Mouse (Mus musculus): Measurements from ENCODE around the gene Wnk1.
"Not testable (repeated sequence)": the region's sequence is repeated elsewhere in the genome, so short reads cannot be mapped to it uniquely, and the experiment has no call there.

Wnk1 gene

DNA sequence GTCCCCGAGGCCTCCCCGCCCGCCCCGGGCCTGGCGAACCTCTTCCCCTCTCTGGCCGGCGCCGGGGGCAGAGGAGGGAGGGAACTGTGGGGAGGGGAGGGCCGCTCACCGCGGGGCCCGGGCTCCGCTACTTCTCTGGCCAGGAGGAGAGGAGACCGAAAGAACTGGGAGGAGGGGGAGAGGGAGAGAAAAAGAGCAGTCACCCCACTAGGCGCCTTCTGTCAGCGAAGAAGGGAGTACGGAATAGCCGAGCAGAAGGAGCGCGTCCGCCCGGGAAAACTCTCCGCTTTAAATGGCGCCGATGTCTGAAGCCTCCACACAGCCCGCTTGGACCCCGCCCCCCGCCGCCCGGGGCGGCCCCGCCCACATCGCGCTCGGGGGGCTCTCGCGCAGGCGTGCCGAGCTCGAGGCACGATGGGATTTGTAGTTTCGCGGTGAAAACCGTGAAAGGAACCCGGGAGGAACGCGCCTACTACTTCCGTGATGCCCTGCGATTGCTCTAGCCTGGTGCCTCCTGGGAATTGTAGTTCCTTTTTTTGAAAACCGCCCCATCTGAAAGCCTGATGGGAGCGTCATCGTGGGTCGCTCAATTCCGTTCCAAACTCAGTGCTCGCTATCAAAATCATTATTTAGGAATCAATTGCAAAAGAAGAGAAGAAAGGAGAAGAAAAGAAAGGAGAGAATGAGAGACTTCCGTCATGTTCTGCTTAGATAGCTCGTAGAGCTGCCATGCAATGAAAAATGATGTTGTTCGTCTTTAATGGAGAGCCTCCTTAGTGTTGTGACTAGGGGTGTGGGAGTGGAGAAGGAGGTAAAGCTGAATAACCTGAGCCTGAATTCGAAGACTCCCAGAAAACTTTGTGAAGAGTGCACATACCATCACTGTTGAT lies at the start of gene Wnk1:
Wnk1 (minus strand) TSS at position 307 of the 890 bp plus-strand sequence.
- peak; percentile 99 for DNase-seq (ENCODE audit: low read depth, low spot score)

DNA sequence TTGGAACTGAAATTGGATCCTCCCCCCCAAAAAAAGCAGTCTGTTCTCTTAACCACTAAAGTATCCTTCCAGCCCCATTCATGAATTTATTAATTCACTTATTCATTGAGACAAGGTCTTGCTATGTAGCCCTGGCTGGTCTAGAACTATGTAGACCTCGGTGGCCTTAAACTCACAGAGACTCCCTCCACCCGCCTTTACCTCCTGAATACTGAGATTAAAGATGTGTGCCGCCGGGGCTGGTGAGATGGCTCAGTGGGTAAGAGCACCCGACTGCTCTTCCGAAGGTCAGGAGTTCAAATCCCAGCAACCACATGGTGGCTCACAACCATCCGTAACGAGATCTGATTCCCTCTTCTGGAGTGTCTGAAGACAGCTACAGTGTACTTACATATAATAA lies 48.6 kb upstream of the Wnk1 start:
- not testable (repeated sequence) for DNase-seq (ENCODE audit: low read depth, low spot score)

DNA sequence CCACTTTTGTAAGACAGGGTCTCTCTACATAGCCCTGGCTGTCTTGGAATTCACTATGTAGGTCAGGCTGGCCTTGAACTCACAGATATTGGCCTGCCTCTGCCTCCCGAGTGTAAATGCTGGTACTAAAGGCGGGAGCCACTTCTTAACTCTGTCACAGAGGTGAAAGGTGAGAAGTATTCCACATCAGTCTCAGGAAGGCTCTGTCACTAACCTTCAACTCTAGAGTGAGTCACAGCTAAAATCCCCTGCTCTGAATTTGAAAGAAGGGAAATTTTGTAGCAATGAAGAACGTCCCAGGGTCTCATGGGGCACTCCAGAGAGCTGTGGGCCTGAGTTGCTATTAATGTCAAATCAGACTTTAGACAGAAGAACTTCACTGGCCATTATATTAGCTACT lies 47.4 kb upstream of the Wnk1 start:
- peak; percentile 44 for DNase-seq (ENCODE audit: low read depth, low spot score)

DNA sequence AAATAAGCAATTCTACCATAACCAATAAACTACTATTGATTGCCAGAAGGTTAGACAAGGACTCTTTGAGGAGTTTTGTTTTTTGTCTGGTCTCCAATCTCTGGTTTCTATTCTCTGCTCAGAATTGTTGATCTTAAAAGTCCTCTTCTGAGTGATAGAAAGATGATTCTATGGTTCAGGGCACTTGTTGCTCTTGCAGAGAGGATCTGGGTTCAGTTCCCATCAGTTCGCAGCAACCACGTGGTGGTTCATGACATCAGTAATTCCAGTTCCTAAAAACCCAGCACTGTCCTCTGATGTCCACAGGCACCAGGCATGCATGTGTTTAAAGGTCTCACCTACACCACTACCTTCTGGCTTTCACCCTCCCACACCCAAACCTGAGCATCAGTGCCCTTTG lies 46.5 kb upstream of the Wnk1 start:
- no peak for DNase-seq (ENCODE audit: low read depth, low spot score)

- no peak for DNase-seq (ENCODE audit: low read depth, low spot score)
Observed at GRCm38 (mm10) chr6:120083442-120083841, 45.0 kb upstream of the Wnk1 start.

GRCm38 (mm10) chr6:120082951-120083411 lies 44.5 kb upstream of the Wnk1 start:
- no peak for DNase-seq (ENCODE audit: low read depth, low spot score)

DNA sequence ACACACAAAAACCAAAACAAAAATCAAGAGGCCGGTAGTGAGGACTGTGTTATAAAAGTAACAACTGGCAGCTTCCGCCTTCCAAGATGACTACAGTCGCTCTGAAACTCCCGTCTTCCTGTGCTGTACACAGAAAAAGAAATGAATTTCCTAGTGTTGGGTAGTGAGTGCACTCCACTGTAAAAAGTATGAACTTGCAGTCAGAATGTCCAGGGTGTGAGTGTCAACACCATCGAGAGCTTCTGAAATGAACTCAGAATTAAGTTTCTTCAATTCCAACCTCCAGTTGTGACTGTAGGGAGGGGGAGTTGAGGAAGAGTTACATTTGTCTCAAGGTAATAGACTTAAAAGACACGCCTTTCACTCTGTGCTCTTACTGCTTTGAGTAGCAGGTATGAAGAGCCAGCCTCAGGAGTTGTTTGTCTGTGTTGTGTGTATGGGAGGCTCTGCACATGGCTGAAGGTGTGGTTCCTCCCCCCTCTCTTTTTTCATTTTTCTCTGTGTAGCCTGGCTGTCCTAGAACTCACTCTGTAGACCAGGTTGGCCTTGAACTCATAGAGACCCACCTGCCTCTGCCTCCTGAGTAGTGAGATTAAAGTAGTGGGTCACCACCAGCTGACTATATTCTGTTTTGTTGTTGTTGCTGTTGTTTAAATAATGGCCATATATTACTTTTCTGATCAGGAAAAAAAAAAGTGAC lies 43.9 kb upstream of the Wnk1 start:
- DNase-seq (ENCODE audit: low read depth, low spot score): no peak

- DNase-seq (ENCODE audit: low read depth, low spot score): no peak
Observed at GRCm38 (mm10) chr6:120081516-120081915, 43.0 kb upstream of the Wnk1 start.

GRCm38 (mm10) chr6:120079547-120079946 lies 41.1 kb upstream of the Wnk1 start:
- DNase-seq (ENCODE audit: low read depth, low spot score): no peak

DNA sequence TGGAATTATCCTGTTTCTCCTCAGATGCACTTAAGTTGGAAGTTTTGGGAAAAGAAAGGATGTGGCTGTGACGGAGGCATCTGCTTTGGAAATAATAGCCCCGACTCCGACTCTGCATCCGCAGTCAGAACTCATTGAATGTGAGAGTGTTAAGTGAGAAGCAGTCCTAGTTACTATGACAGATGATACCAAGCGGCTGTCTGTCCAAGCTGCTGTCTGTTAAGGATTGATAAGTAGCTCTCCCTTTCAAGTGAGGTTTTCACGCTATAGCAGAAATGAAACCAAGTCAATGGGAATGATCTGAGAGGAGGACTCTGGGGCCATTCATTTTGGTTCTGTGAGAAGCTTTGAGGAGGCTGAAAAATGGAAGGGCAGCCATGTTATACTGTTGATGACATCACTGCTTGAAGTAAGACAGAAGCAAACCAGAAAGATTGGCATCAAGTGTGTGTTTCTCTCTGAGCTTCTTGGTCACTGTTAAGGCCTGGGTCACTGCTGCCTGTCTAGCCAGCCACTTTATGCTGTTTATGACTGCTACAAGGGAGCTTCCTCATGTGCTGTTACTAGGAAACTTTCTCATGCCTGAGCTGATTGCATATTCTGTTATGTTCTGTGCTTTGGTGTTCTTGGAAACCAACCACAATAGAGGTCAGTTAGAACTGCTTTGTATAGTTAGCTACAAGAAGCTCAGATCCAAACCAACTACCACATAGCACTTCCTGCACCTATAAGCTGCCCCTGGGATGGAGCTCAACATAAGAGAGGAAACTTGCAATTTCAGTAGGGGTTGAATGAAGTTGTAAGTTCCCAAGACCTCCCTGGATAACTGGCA lies 38.4 kb upstream of the Wnk1 start:
- no peak for DNase-seq (ENCODE audit: low read depth, low spot score)

DNA sequence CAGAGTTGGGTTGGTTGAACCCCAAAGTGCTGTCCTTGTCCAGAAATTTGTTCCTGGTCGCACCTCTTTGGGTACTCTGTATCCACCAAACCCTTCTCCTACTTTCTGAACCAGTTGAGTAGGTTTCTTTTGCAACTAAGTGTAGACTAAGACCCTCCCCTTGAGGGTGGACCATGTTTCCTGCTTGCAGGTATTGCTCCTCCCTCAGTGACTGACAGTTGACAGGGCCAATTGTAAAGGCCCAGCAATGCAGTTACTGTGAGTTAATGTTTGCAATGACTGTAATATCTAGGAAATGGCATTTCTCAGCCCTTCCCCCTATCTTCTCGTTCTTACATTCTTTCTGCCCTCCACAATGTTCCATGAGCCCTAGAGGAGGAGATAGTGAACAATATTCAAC lies 34.2 kb upstream of the Wnk1 start:
- no peak for DNase-seq (ENCODE audit: low read depth, low spot score)

- DNase-seq (ENCODE audit: low read depth, low spot score): no peak
Observed at GRCm38 (mm10) chr6:120069546-120069945, 31.1 kb upstream of the Wnk1 start.

GRCm38 (mm10) chr6:120065552-120066177 lies 27.2 kb upstream of the Wnk1 start:
- DNase-seq (ENCODE audit: low read depth, low spot score): no peak

GRCm38 (mm10) chr6:120064627-120065026 lies 26.2 kb upstream of the Wnk1 start:
- no peak for DNase-seq (ENCODE audit: low read depth, low spot score)

- DNase-seq (ENCODE audit: low read depth, low spot score): no peak
Observed at GRCm38 (mm10) chr6:120062934-120063333, 24.5 kb upstream of the Wnk1 start.

- DNase-seq (ENCODE audit: low read depth, low spot score): peak; percentile 74
Observed at GRCm38 (mm10) chr6:120055666-120056540, 17.4 kb upstream of the Wnk1 start.

- DNase-seq (ENCODE audit: low read depth, low spot score): no peak
Observed at GRCm38 (mm10) chr6:120054412-120054811, 15.9 kb upstream of the Wnk1 start.

DNA sequence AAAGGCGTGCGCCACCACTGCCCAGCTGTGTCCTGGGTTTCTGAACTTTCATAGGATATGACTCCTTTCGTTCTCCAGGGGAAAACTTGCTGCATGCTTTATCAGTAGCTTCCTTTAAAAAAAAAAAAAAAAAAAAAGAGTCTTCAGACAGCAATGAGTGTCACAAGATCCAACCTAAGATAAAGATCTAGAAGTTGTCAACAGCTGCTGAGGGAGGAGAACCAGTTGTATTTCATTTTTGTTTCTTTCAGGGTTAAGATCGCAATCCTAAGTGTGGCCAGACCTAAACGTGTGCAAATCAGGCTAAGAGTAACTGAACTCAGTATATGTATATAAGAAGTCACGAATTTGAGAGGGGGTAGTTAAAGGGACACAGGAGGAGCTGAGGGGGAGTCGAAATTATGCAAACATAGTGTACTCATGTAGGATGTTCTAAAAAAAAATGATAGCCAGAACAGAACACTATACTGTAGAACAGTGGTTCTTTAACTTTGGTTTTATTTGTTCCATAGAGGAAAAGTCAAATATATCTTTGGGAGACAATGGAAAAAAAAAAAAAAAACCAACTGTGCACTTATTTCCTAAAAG lies 9.3 kb upstream of the Wnk1 start:
- DNase-seq (ENCODE audit: low read depth, low spot score): no peak

GRCm38 (mm10) chr6:120045406-120045805 lies 6.9 kb upstream of the Wnk1 start:
- DNase-seq (ENCODE audit: low read depth, low spot score): no peak

GRCm38 (mm10) chr6:120042632-120043220 lies 4.3 kb upstream of the Wnk1 start:
- peak; percentile 76 for DNase-seq (ENCODE audit: low read depth, low spot score)
